ENCODE assay signal across 20 mouse cellular contexts in genomic region chr11:79502917-79503316, GRCm38 (mm10). TPM values are rescaled to one million over a fixed set of nuclear protein-coding genes. Genes with fewer than 3 reads are reported as not detected.
DNase-seq lines count a peak whose midpoint lies in the region; ATAC-seq and TF ChIP-seq lines count a peak whose summit lies in the region.
"Had no signal": no experiment of that assay in that cellular context is flagged by ENCODE, and none has a peak within 500 bp of the region (broad histone marks: within the 10 kb centered on the region; RNA-seq: fewer than 3 reads in every experiment).

No protein-coding gene starts in this region.

- ATAC-seq in hindbrain, embryonic 15.5 days (ENCODE audit: low FRiP score, low read depth): no peak
- ATAC-seq in midbrain, postnatal 0 days (ENCODE audit: low FRiP score): no peak
- ATAC-seq in erythroblast, adult 5-6 weeks (replicated peaks; ENCODE audit: low FRiP score, poor library complexity, severe bottlenecking): no peak

- peak overlapping the region; percentile 38 for H3K4me3 ChIP-seq in cortical plate, adult 2 months (ENCODE audit: insufficient read depth, low read length)
- 0 out of 2 replicates have a peak overlapping the region, but pooled peaks have one; percentile 6 for H3K4me3 ChIP-seq in hindbrain, embryonic 15.5 days
- H3K4me3 ChIP-seq in midbrain, postnatal 0 days (ENCODE audit: low read depth, low read length): peak overlapping the region; percentile 26
- H3K4me3 ChIP-seq: lung, embryonic 15.5 days; neural tube, embryonic 12.5 days had no signal

- no peaks in the 10 kb centered on the region for H3K36me3 ChIP-seq in hindbrain, embryonic 15.5 days
- H3K36me3 ChIP-seq in midbrain, postnatal 0 days (ENCODE audit: insufficient read depth, low read length): no peaks in the 10 kb centered on the region
- H3K36me3 ChIP-seq: lung, embryonic 15.5 days; neural tube, embryonic 12.5 days had no signal

- peak; percentile 38 for DNase-seq in layer of hippocampus, adult 11-12 months (ENCODE audit: low spot score)
- no peak for DNase-seq in layer of hippocampus, adult 9-10 months (ENCODE audit: low spot score)
- peak; percentile 32 for DNase-seq in midbrain, postnatal 0 days (ENCODE audit: low spot score)
- DNase-seq in lung, postnatal 36 days: no peak
- DNase-seq: cerebellum, adult 9-11 months; kidney, adult 2 months; kidney, postnatal 36 days had no signal

- H3K9ac ChIP-seq in hindbrain, embryonic 15.5 days: no peak overlapping the region
- 0 out of 2 replicates have a peak overlapping the region, but pooled peaks have one; percentile 46 for H3K9ac ChIP-seq in midbrain, postnatal 0 days (replicated peaks; ENCODE audit: low read length, poor library complexity, severe bottlenecking)
- H3K9ac ChIP-seq: lung, embryonic 15.5 days; neural tube, embryonic 12.5 days had no signal

- peak overlapping the region; percentile 10 for H3K4me2 ChIP-seq in hindbrain, embryonic 15.5 days
- H3K4me2 ChIP-seq in midbrain, postnatal 0 days (ENCODE audit: low read depth, low read length, poor library complexity, severe bottlenecking): peak overlapping the region; percentile 45
- H3K4me2 ChIP-seq: heart, embryonic 11.5 days; lung, embryonic 15.5 days; neural tube, embryonic 12.5 days had no signal

- TF ChIP-seq CTCF in cortical plate, adult 2 months (IDR thresholded peaks at IDR 0.05; ENCODE audit: extremely low read depth, insufficient read depth, low read length): no peak
- TF ChIP-seq CTCF in midbrain, postnatal 0 days (IDR thresholded peaks at IDR 0.05): no peak

- TF ChIP-seq POLR2A in cortical plate, adult 2 months (IDR thresholded peaks at IDR 0.05; ENCODE audit: extremely low read depth, insufficient read depth, low read length): no peak

- peak overlapping the region; percentile 70; the same call in 1 of the 2 replicates for H3K27ac ChIP-seq in cortical plate, adult 2 months (ENCODE audit: insufficient read depth, low read length)
- peak overlapping the region; percentile 45; the same call in 1 of the 2 replicates for H3K27ac ChIP-seq in hindbrain, embryonic 15.5 days (replicated peaks)
- H3K27ac ChIP-seq in midbrain, postnatal 0 days (ENCODE audit: low read depth, low read length): peak overlapping the region; percentile 57
- H3K27ac ChIP-seq: lung, embryonic 15.5 days; neural tube, embryonic 12.5 days had no signal

- no peaks in the 10 kb centered on the region for H3K27me3 ChIP-seq in hindbrain, embryonic 15.5 days
- H3K27me3 ChIP-seq in midbrain, postnatal 0 days (ENCODE audit: insufficient read depth, low read length): no peaks in the 10 kb centered on the region
- H3K27me3 ChIP-seq: lung, embryonic 15.5 days; neural tube, embryonic 12.5 days had no signal

- peaks cover 5% of the 10 kb centered on the region for H3K4me1 ChIP-seq in cortical plate, adult 2 months (ENCODE audit: control insufficient read depth, insufficient read depth, low read length)
- peaks cover 7% of the 10 kb centered on the region for H3K4me1 ChIP-seq in hindbrain, embryonic 15.5 days (replicated peaks)
- H3K4me1 ChIP-seq in midbrain, postnatal 0 days (ENCODE audit: insufficient read depth, low read length): 0 out of 2 replicates have a peak, but pooled peaks cover 3% of the 10 kb centered on the region
- H3K4me1 ChIP-seq: lung, embryonic 15.5 days had no signal

- WGBS in hindbrain, embryonic 15.5 days: 19% methylated on average over 2 of the region's 2 CpGs
- 16% methylated on average over 2 of the region's 2 CpGs for WGBS in midbrain, postnatal 0 days

- H3K9me3 ChIP-seq in hindbrain, embryonic 15.5 days: no peaks in the 10 kb centered on the region
- H3K9me3 ChIP-seq in midbrain, postnatal 0 days (ENCODE audit: low read length): no peaks in the 10 kb centered on the region
- H3K9me3 ChIP-seq: lung, embryonic 15.5 days; neural tube, embryonic 12.5 days had no signal

RNA-seq across cellular contexts. Expression of gene Omg, which starts 1.0 kb away (rescaled TPM):
- polyA plus RNA-seq in cortical plate, adult 2 months (2012; rRNA removed): 175 and 183 TPM in 2 replicates
- polyA plus RNA-seq in hindbrain, embryonic 15.5 days (2015; fragmentation: Nextera tagmentation; extraction: Ambion mirVana): 7.9 and 8.2 TPM in 2 replicates
- total RNA-seq in midbrain, postnatal 0 days (2014; rRNA removed): 20.5 and 31.4 TPM in 2 replicates
- polyA plus RNA-seq in midbrain, postnatal 0 days (2015; fragmentation: Nextera tagmentation; extraction: Ambion mirVana): 27.2 and 34.3 TPM in 2 replicates
- not detected in 2 replicates for total RNA-seq in erythroblast, adult 5-6 weeks (2015; ENCODE audit: low replicate concordance)
- total RNA-seq in erythroblast, adult 5-6 weeks (2017; ENCODE audit: low replicate concordance): not detected in 2 replicates
- total RNA-seq: gastrocnemius, adult 8-10 months; hematopoietic stem cell, adult 5-6 weeks; liver, adult 2 months; megakaryocyte-erythroid progenitor cell, adult 5-6 weeks; MEL had no signal
- polyA plus RNA-seq: liver, adult 2 months; spleen, adult 2 months; testis, adult 2 months had no signal

RNA-seq across cellular contexts. Expression of gene Evi2b, which starts 20.6 kb away (rescaled TPM):
- 1.0 and 1.3 TPM in 2 replicates for polyA plus RNA-seq in cortical plate, adult 2 months (2012; rRNA removed)
- not detected in 2 replicates for polyA plus RNA-seq in hindbrain, embryonic 15.5 days (2015; fragmentation: Nextera tagmentation; extraction: Ambion mirVana)
- 0.77 TPM in 1 of 2 replicates, not detected in the other for total RNA-seq in midbrain, postnatal 0 days (2014; rRNA removed)
- polyA plus RNA-seq in midbrain, postnatal 0 days (2015; fragmentation: Nextera tagmentation; extraction: Ambion mirVana): 0.23 and 0.42 TPM in 2 replicates
- 87.4 and 139 TPM in 2 replicates for total RNA-seq in erythroblast, adult 5-6 weeks (2015; ENCODE audit: low replicate concordance)
- 22.6 and 43.6 TPM in 2 replicates for total RNA-seq in erythroblast, adult 5-6 weeks (2017; ENCODE audit: low replicate concordance)
- polyA plus RNA-seq: neural tube, embryonic 12.5 days had no signal

RNA-seq across cellular contexts. Expression of gene Evi2, which starts 27.5 kb away (rescaled TPM):
- polyA plus RNA-seq in cortical plate, adult 2 months (2012; rRNA removed): 0.09 and 0.10 TPM in 2 replicates
- polyA plus RNA-seq in hindbrain, embryonic 15.5 days (2015; fragmentation: Nextera tagmentation; extraction: Ambion mirVana): 0.56 and 0.58 TPM in 2 replicates
- 0.24 TPM in 1 of 2 replicates, not detected in the other for total RNA-seq in midbrain, postnatal 0 days (2014; rRNA removed)
- 0.26 and 0.28 TPM in 2 replicates for polyA plus RNA-seq in midbrain, postnatal 0 days (2015; fragmentation: Nextera tagmentation; extraction: Ambion mirVana)
- 27.2 and 37.9 TPM in 2 replicates for total RNA-seq in erythroblast, adult 5-6 weeks (2015; ENCODE audit: low replicate concordance)
- 2.9 and 4.3 TPM in 2 replicates for total RNA-seq in erythroblast, adult 5-6 weeks (2017; ENCODE audit: low replicate concordance)
- polyA plus RNA-seq: testis, adult 2 months had no signal

RNA-seq across cellular contexts. Expression of gene Evi2a, which starts 27.5 kb away (rescaled TPM):
- polyA plus RNA-seq in cortical plate, adult 2 months (2012; rRNA removed): 45.1 and 55.6 TPM in 2 replicates
- polyA plus RNA-seq in hindbrain, embryonic 15.5 days (2015; fragmentation: Nextera tagmentation; extraction: Ambion mirVana): 3.2 and 3.7 TPM in 2 replicates
- total RNA-seq in midbrain, postnatal 0 days (2014; rRNA removed): 2.3 and 2.7 TPM in 2 replicates
- 4.0 and 4.7 TPM in 2 replicates for polyA plus RNA-seq in midbrain, postnatal 0 days (2015; fragmentation: Nextera tagmentation; extraction: Ambion mirVana)
- total RNA-seq in erythroblast, adult 5-6 weeks (2015; ENCODE audit: low replicate concordance): 25.9 and 29.2 TPM in 2 replicates
- 17.4 and 19.7 TPM in 2 replicates for total RNA-seq in erythroblast, adult 5-6 weeks (2017; ENCODE audit: low replicate concordance)

Comparison
In these comparisons a context has a peak if more than half of its experiments do, and no peak if none do; other contexts are left out.
1. DNase-seq: peak in layer of hippocampus, adult 11-12 months (single experiment) and midbrain, postnatal 0 days (single experiment); none in layer of hippocampus, adult 9-10 months (single experiment) and lung, postnatal 36 days (single experiment).
2. Peak in every context shown above with its lines, with median percentiles within 50 percentile points of each other: H3K27ac ChIP-seq and H3K4me3 ChIP-seq.